Mouse (Mus musculus) A20 (cell line): ENCODE data around the gene 4930590J08Rik.

Experiments
- DNase-seq: peaks from one replicate; pipeline ENCODE4 v3.0.0-alpha.2; 2011; ENCODE audit warnings: low read depth, low spot score

The 4930590J08Rik gene

GRCm38 (mm10) chr6:91963429-91963828, 60.8 kb downstream of the 4930590J08Rik start:
- no peak for DNase-seq

- no peak for DNase-seq
Observed at GRCm38 (mm10) chr6:91965060-91965459, 62.5 kb downstream of the 4930590J08Rik start.

GRCm38 (mm10) chr6:91966006-91966405, 63.4 kb downstream of the 4930590J08Rik start:
- DNase-seq: no peak

GRCm38 (mm10) chr6:91972201-91972646, 69.6 kb downstream of the 4930590J08Rik start:
- no peak for DNase-seq

DNA sequence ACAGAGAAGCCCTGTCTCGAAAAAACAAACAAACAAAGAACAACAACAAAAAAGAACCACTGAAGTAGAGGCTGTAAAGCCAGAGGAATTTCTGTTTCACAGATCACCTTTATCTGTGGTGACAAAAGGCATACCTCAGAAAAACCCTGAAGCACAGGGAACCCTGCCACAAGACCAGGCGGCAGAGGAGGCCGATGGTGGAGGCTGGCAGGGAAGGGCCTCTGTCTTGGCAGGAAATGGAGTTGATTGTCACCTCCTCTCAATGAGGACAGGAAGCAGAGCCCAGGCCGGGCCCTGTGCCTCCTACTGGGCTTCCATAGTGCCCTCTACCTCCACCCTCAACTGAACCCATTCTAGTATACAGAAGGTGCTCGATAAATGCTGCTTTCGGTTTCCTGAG, 71.4 kb downstream of the 4930590J08Rik start:
- no peak for DNase-seq

- DNase-seq: no peak
Observed at GRCm38 (mm10) chr6:91978371-91979300, 76.0 kb downstream of the 4930590J08Rik start, which contains the start of gene Fgd5. Gene Fgd5, plus strand, starts transcription at chr6:91978878.

GRCm38 (mm10) chr6:91979301-91979996, 76.8 kb downstream of the 4930590J08Rik start:
- no peak for DNase-seq

GRCm38 (mm10) chr6:91980011-91980410, 77.4 kb downstream of the 4930590J08Rik start:
- no peak for DNase-seq

GRCm38 (mm10) chr6:91990101-91990500, 87.5 kb downstream of the 4930590J08Rik start:
- no peak for DNase-seq

GRCm38 (mm10) chr6:91992823-91993222, 90.2 kb downstream of the 4930590J08Rik start:
- DNase-seq: no peak

- no peak for DNase-seq
Observed at GRCm38 (mm10) chr6:91993795-91994505, 91.3 kb downstream of the 4930590J08Rik start.

DNA sequence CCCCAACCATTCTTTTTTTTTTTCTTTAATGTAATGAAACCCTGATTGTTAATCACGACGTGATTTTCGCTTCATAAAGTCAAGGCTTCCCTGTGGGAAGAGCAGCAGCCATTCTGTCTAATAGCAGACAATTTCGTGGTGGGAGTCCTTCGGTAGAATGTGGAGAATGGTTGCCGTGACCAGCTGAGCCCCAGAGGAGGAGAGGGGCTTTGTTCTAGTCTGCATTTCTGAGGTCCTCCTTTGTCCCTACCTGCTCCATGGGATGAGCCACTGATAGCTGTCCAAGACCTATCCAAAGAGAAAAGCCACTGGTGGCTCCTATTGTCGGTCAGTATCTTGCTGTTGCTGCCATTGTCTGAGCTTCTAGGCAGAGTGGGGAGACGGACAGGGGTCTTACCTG, 93.5 kb downstream of the 4930590J08Rik start:
- DNase-seq: no peak
